Mouse (Mus musculus) c-Kit-positive CD71-positive TER-119-negative erythroid progenitor cells, embryonic 14.5 days (primary cell): ENCODE measurements around the gene Fgfr2.
A peak's percentile ranks its signal among the peaks of the same experiment; 100 is the strongest.
"Not testable (repeated sequence)": the region's sequence is repeated elsewhere in the genome, so short reads cannot be mapped to it uniquely, and the experiment has no call there.

Experiments
- DNase-seq: peaks from one replicate; pipeline ENCODE4 v3.0.0-alpha.2; 2013; ENCODE audit warnings: low read depth

Gene Fgfr2

DNA sequence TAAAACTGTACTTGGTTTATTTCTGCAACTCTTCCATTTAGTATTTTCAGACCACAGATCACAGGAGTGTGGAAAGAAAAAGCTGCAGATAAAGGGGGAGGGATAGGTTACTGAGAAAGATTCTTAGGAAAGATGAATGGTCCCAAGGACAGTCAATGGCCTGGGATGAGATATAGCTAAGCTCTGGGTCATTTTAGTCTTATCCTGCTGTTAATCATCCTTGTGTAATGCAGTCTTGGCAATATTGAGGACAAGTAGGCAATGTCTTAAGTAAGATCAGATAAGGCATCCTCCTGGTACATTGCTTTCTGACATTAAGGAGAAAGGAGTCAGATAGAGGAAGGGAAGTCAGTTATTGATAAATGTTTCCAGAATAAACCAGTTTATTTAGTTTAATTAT, 1705.5 kb downstream of the Fgfr2 start:
- DNase-seq = no peak

DNA sequence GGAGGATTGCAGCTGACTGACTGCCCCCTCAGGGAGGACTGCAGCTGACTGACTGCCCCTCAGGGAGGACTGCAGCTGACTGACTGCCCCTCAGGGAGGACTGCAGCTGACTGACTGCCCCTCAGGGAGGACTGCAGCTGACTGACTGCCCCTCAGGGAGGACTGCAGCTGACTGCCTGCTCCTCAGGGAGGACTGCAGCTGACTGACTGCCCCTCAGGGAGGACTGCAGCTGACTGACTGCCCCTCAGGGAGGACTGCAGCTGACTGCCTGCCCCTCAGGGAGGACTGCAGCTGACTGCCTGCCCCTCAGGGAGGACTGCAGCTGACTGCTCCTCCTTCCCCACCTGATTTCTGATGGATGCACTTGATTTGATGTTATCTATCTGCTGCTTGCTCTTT, 1706.4 kb downstream of the Fgfr2 start:
- DNase-seq = not testable (repeated sequence)

DNA sequence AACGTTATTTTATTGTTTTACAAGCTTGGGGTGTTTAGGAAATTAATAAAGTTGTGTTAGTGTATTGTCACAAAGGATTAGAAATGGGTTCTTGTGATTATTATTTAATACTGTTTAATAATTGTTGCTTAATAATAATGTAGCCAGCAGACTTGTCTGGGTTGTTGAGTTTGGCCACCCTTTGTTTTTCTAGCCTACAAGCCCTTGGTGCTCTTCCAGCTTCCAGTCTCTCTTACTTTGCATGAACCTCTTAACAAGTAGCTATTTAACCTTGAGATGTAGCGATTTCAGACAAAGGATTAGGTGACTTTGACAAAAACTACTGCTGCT, 1711.2 kb downstream of the Fgfr2 start:
- DNase-seq = no peak

DNA sequence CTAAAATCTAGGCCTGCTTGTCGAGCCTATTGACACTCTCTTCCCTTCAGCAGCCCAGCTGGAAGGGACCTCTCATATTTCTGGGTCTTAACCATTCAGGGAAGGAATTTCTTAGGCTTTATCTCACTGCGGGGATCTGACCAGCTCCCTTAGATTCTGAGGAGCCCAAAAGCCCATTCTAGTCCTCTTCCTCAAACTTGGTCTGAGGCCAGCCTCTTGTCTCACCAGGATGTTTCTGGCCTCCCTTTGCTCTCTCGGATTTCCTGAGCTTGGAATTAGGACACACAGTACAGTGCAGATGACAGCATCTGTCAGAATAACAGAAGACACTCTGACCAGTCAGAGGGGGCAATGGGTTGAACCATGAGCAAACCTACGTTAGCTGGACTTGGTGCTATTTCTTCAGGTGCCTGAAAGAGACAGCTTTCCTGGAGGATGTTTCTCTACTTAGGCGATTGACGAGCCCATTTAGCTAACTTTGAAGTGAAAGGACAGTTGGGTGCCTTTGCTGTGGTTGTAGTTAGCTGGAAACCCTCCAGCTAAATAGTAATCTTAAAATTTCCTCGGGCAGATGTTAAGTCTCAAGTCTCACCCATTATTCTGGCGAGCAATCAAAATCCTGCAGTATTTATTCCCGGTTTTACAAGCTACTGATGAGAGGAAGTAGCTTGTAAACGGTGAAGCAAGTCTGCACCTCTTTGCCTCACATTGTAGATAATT, 1711.8 kb downstream of the Fgfr2 start:
- DNase-seq = no peak

DNA sequence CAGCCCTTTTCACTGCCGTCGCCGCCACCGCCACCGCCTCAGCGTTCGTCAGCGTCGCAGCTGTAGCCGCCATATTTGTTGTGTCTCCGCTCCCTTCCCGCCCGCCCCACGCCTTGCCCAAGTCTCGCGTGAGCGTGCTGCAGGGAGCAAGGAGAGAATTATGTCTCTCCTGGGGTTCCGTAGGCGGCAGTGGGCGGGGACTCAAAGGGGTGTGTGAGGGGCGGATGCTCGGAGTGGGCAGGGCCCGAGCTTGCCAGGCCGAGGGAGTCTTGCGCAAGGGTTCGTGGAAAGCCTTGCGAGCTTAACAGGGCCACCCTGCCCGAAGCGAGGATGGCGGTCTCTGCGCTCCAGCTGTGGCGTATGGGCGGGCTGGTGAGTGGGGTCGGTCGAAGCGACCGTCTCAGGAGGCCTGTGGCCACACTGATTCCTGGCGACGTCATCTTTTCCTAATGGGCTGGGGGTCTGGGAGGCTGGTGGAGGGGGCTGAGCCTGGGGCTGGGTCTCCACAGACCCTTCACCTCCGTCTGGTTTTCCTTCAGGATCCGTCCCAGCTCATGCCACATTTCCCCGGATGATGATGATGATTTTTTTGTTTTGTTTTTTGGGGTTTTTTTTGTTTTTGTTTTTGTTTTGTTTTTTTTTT, 1712.6 kb downstream of the Fgfr2 start, which contains the start of the genes Ikzf5 and Acadsb:
TSS of gene Ikzf5 (minus strand) at position 106 of the 643 bp plus-strand sequence.
TSS of gene Acadsb (plus strand) at position 186 of the 643 bp plus-strand sequence.
- peak; percentile 96 for DNase-seq

DNA sequence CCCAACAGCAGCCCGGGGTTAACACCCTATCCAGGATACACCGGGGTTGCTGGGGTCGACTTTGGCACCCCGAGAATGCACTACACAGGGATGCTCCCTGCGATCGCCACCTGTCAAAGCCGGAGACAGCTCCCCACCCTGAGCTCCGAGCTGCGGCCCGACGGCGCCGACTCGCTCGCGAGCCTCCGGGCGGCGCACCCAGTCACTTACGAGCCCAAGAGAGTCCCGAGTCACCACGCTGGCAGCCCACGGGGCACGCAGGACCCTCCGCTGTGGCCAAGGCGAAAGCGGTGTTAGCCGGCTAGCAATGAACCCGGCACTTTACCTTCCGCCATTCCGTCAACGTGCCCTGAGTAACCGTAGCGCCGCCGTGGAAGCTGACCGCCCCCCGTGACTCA, 1713.2 kb downstream of the Fgfr2 start:
- peak; percentile 16 for DNase-seq

DNA sequence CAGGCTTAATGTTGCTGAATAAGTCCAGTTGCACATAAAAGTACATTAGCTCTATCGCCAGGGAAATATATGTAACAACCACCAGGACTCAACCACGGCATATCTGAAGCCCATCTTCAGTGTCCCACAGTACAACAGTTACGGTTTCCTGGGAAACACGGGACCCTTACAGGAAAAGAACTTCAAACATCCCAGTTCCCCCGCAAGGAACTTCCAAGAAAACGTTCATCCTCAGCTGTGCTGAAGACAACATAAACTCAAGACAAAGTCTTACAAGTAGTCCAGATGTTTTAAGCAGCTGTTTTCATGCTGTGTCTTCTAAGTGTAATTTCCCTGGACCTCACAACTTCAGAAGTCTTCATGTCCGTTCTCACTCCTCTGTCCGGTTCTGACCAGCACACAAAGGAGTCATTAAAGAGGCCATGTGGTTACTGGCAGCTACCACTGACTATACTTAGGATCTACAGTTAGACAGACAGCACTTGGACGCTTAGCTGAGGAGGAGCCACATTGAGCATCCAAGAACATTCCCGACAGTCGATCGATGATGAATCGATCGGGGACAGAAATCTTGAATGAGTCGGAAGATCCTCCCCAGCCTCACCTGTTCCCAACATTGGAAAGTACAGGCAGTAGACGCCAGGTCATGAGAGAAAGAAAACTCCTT, 1713.7 kb downstream of the Fgfr2 start:
- DNase-seq = peak; percentile 72

DNA sequence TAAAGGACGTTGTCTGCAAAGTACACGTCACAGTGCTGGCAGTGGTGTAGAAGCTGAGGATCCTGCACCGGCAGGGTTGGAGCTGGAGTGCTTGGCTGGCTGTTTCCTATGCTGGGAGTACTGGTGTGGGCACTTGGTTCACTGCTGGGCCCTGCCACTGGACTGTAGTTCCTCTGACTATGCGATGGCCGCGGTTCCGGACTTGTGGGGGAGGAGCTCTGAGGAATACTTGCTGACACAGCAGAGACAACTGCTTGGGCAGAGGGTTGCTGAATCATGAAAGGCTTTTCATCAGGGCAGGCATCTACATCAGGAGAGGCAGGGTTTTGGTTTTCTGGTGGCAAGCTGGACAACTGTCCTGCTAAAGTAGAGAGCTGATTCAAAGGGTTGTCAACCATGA, 1731.4 kb downstream of the Fgfr2 start:
- not testable (repeated sequence) for DNase-seq

DNA sequence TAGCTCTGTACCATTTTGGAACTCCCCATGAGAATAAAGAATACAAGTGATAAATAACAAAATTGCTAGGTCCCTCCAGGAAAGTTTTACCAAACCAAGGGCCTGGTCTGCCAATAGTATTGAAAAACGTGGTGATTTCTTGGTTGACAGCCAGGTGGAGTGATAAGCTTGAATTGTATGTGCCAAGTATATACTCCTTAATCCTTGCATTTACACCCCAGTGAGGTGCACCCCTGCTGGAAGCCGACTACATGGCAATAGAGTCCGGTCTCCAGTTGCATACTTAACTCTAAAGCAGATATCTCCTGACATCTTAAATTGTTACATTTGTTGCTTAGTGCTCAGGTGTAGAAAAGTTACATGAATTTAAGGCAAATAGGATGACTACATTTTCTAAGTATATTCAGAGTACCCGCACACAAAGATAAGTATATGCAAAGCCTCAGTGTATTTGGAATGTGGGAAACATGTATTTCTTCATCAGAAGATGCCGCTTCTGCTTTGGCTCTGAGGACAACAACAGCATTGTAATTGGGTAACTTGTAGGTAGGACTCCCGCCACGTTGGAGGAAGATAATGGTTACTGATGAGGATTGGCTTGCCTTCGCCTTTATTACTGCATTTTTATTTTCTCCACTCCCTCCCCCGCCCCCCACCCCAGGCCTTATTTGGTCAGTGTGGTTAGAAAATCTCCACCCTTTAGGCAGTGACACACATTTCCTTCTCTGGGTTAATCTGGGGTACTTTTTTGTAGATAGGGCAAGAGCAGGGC, 1751.1 kb downstream of the Fgfr2 start:
- DNase-seq = peak; percentile 30

DNA sequence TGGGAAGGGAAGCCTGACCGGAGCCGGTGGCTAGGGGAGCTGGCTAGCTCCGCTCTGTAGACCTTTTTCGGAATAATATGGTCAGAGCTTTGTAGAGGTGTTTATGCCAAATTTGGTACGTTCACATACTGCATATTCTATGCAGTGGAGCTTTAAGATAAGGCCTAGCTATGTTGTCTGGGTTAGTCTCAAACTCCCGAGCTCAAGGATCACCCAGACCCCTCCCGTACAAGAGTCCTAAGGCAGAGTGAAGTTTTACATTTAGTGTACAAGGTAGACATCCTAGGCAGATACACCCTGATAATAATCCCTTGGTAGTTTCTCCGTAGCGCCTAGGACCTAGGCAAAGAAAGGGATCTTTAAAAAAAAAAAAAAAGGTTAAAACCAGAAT, 1751.7 kb downstream of the Fgfr2 start:
- DNase-seq = peak; percentile 17

DNA sequence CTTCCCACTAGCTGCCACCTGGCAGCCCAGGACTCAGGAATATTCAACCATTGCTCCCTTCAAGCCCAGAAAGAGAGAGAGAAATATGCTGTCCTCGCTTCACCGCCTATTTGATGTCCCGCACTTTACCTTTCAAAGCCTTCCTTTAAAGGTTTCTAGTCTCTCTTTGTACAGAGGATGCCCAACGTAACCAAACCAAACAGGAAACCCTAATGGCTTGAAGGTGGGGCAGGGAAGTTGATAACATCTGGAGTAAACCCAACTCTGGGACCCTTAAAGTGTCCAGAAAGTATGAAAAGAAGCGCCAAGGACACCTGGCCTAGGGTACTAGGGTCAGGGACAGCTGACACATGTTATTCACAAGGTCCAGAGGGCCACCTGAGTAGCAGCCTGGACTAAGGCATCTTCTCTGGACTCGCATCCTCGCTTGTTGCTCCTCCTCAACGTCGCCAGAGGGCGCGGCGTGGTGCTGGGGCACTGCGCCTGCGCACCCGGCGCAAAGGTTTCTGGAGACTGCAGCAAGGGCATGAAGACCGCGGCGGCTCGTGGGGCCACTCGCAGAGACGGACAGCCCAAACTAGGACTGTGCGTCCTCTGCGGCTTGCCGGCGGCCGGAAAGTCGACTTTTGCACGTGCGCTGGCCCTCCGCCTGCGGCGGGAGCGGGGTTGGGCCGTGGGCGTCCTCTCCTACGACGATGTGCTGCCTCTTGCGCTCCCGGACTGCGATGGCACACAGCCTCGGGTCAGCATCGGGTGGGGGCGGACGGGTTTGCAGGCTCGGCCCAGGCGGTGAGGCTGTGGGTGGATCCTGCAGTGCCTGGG, 1752.3 kb downstream of the Fgfr2 start, which contains the start of gene Pstk:
TSS of gene Pstk (plus strand) at position 494 of the 822 bp plus-strand sequence.
- peak; percentile 83 for DNase-seq

DNA sequence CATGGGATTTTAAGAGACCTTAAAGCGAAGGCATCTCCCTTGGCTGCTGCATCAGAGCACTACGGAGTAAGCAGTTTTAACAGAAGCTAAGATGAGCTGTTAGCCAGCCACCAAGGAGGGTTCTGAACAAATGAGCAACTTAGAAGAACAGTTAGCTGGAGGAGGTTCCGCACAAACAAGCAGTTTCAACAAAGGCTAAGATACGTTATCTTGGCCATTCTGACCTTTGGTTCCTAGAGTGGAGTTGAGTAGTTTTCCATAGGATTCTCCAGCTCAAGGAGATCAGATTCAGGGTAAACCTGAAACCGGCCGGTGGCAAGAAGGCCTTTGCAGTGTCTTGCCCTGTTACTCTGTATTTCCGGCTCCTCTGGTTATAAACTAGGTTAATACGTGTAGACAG, 1759.0 kb downstream of the Fgfr2 start:
- DNase-seq = no peak

DNA sequence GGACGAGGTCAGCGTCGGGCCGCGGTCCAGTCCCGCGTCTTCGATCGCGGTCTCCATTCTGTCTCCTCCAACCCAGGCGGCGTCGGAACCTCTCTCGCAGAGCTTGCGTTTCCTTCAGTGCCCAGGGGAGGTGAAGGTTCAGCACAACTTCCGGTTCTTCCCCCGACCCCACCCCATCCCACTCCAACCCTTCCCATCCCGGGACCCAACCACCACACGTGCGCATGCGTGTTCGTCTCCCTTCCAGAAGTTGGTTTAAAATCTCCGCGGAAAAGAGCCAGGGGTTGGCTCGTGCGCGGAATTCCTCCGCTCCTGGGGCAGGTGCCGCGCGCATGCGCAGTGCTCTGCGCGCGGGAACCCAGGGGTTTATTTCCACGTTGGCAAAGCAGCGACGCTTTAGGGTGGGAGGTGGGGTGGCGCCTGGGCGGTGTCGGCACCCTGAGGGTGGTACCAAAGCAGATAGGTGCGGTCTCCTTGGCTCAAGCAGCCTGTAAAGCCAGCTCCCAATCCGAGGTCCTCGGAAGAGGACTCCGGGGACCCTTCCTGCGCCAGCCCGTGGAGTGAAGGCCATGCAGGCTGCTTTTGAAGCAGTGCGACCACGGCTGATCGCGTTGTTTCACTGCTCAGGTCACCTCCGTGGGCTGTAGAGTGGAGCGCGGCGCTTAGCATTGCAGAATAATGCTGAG, 1760.4 kb downstream of the Fgfr2 start, which contains the start of gene 2310057M21Rik:
TSS of gene 2310057M21Rik (minus strand) at position 145 of the 686 bp plus-strand sequence.
- DNase-seq = peak; percentile 89

DNA sequence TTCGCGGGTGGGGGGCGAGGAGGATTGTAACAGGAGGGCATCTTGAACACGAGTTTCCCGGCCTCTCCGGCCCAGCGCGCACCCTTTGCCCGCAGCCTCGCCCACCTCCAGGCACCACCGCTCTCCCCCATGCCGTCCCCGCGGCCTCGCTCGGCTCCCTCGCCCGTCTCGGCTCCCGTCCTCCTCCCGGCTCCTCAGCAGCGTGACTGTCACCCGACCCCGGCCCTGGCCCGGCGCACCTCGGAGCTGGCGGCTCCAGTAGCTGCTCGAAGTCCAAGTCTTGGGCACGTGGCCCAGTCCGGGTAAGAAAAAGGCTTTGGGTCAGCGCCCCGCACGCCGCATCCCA, 1760.9 kb downstream of the Fgfr2 start:
- no peak for DNase-seq

DNA sequence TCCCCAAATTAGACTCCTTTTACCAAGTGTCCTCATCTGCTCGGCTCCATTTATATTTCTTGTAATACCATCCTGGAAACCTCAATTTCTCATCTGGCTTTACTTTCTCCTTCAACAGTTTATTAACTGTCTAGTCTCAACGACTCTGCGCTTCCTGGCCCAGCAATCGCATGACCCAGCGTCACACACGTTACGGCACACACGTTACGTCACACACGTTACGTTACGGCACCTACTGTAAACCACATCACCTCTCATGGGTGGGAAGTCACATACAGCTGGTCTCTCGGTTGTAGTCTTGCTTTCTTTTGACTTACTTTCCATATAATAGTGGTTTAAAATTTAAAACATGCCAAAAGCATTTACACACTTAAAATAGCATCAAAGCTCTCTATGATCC, 1767.0 kb downstream of the Fgfr2 start:
- no peak for DNase-seq

DNA sequence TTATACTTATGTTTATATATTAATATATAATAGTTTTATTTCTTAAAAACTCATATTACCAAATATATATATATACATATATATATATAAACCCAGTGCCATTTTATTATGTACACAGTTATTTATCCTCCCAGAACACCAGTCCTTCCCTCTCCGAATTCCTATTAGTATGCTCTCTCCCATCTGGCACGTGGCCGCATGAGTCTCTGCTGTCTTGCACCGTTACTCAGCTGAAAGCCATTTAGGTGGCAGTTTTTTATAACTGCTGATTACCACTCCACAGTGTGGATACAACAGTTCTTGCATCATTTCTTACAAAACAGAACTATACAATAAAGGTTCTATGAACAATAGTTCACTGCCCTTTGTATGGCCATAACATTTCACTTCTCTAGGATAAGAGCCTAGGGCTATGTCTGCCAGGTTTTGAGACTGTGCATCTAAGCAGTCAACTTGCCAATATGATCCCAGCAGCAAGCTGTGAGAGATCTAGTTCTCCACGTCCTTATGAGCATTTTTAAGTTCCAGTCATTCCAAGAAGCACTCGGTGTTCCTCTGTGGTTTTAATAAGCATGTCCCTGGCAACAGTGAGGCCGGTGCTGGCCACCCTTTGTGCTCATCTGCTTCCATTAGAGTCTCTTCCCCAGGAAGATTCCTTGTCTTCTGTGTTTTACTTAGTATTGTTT, 1777.2 kb downstream of the Fgfr2 start:
- no peak for DNase-seq

DNA sequence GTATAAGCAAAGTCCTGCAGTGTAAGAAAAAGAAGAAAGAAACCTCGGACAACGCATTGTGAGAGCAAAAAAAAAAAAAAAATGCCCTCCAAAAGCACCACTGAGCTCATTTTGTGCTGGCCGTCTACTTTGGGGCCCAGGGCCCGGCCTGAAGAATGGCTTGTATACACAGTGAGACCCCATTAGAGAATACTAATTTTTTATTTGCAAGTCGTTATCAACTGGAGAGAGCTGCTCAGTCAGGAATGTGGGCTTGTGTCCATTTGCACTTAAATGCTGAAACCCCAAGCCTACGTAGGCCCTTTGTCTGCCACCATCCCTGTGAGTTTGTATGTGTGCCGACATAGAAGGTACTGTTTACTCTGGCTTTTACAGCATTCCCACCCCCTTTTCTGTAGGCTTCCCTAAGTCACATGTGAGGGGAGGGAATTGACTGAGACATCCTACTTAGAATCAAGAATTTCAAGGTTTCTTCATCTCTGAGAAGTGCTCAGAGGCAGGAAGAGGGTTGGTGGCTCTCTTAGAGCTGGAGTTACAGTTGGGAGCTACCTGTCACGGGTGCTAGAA, 1785.6 kb downstream of the Fgfr2 start:
- DNase-seq = no peak

DNA sequence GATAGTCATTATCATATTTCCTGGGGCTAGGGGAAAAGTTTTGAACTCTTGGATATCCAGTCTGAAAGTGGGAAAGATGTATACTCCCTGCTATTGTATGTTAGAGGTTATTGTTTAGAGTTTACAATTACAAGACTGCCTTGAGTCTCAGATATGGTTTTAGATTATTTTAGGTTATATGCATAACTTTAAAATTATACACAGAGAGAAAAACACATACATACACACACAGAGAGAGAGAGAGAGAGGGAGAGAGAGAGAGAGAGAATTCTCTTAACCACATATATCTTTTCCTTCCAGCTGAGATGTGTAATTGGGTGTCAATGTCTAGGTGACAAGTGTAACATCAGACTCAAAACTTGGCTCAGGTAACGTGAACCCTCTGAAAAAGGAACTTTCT, 1789.6 kb downstream of the Fgfr2 start, which contains the start of gene Fam24a:
TSS of gene Fam24a (plus strand) at position 301 of the 400 bp plus-strand sequence.
- DNase-seq = no peak

DNA sequence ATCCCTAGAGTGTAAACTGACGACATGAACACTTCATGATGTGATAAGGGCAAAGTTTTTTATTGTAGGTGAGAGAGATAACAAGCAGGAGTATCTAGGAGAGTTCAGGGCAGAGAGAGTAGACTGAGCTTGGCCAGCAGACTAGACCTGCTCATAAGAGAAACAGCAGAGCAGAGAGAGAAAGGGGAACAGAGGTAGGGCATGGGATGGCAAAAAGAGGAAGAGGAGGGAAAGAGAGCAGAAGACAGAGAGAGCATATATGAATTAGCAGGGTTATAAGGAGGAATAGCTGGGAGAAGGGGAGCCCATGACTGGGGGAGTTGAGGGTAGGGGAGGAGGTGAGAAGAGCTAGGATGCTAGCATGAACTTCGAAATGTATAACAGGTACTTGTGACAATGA, 1791.5 kb downstream of the Fgfr2 start:
- no peak for DNase-seq

DNA sequence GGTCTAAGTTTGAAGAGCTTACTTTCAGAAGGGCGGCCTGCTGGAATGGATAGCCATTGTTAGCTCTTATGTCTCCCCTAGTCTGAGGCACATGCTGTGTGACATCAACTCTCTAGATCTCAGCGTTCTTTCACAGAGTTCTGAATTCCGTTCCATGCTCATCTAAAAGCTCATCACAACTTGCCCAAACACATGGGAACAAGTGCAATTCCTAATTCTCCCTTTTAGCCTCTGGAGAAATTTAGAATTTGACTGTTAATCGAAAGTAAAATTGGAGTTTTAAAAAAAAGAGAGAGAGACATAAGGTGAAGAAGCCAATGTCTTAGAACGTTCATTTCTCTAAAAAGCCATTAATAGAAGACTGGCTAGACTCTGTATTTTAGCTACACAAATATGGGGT, 1793.7 kb downstream of the Fgfr2 start, which contains the start of gene Fam24b:
TSS of gene Fam24b (minus strand) at position 101 of the 400 bp plus-strand sequence.
- no peak for DNase-seq
